Mouse (Mus musculus) bone marrow macrophage, adult 2 months (primary cell): ENCODE results near the gene Npm3. TPM values are rescaled to one million over a fixed set of nuclear protein-coding genes. Genes with fewer than 3 reads are reported as not detected.

Experiments
- H3K27ac ChIP-seq: 2 replicates; pipeline ENCODE4 v1.5.1; 2012; ENCODE audit warnings: low read depth, low read length; ENCODE audit not compliant: insufficient read depth
- H3K4me1 ChIP-seq: 2 replicates; pipeline ENCODE4 v1.6.1; 2012; ENCODE audit warnings: low read length; ENCODE audit not compliant: control insufficient read depth, insufficient read depth
- H3K4me3 ChIP-seq: 2 replicates; pipeline ENCODE4 v1.5.1; 2012; ENCODE audit warnings: mild to moderate bottlenecking, low read length, moderate library complexity; ENCODE audit not compliant: insufficient read depth
- CTCF ChIP-seq: IDR thresholded peaks from 2 replicates; pipeline ENCODE4 v1.5.1; 2012; ENCODE audit warnings: low read depth, mild to moderate bottlenecking, low read length, moderate library complexity
- POLR2A ChIP-seq: IDR thresholded peaks from 2 replicates; pipeline ENCODE4 v1.6.1; 2012; ENCODE audit warnings: mild to moderate bottlenecking, low read depth, low read length, borderline replicate concordance
- polyA plus RNA-seq: library from polyadenylated mRNA; stranded (reverse); fragments of >200 nt; gene quantifications from 2 replicates; pipeline ENCODE4 v1.2.4, GENCODE M21; 2012; ENCODE audit not compliant: missing spikeins, insufficient read depth, insufficient read length

The Npm3 gene
- polyA plus RNA-seq, 1 experiment: 24.7 TPM

- TF ChIP-seq POLR2A (no peak), CTCF (no peak)
- no peak overlapping the region for H3K4me3 ChIP-seq
- H3K4me1 ChIP-seq: peaks cover 18% of the 10 kb centered on the region
- H3K27ac ChIP-seq: no peak overlapping the region
Measured at GRCm38 (mm10) chr19:45785470-45785869, 36.1 kb upstream of the Npm3 start.

GRCm38 (mm10) chr19:45783933-45784576, 34.7 kb upstream of the Npm3 start:
- peak overlapping the region; percentile 56 for H3K27ac ChIP-seq
- peaks cover 23% of the 10 kb centered on the region for H3K4me1 ChIP-seq
- no peak for TF ChIP-seq CTCF
- no peak for TF ChIP-seq POLR2A
- H3K4me3 ChIP-seq: peak overlapping the region; percentile 67

GRCm38 (mm10) chr19:45783181-45783932, 34.0 kb upstream of the Npm3 start, which contains the start of gene Mgea5:
Gene Mgea5, minus strand, starts transcription at chr19:45783837.
- peaks cover 23% of the 10 kb centered on the region for H3K4me1 ChIP-seq

GRCm38 (mm10) chr19:45782315-45783001, 33.1 kb upstream of the Npm3 start:
- peaks cover 23% of the 10 kb centered on the region for H3K4me1 ChIP-seq

More at GRCm38 (mm10) chr19:45783181-45783932, 34.0 kb upstream of the Npm3 start, which contains the start of gene Mgea5:
- TF ChIP-seq POLR2A: no peak
- TF ChIP-seq CTCF: no peak
- H3K27ac ChIP-seq: peak within 1 kb of the TSS; percentile 87
- peak within 1 kb of the TSS; percentile 67 for H3K4me3 ChIP-seq

GRCm38 (mm10) chr19:45781676-45782075, 32.3 kb upstream of the Npm3 start:
- peaks cover 23% of the 10 kb centered on the region for H3K4me1 ChIP-seq
- peak overlapping the region; percentile 67; the same call in 1 of the 2 replicates for H3K4me3 ChIP-seq
- no peak for TF ChIP-seq POLR2A
- no peak for TF ChIP-seq CTCF
- H3K27ac ChIP-seq: no peak overlapping the region

More at GRCm38 (mm10) chr19:45782315-45783001, 33.1 kb upstream of the Npm3 start:
- TF ChIP-seq CTCF (no peak), POLR2A (no peak)
- peak overlapping the region; percentile 87 for H3K27ac ChIP-seq
- peak overlapping the region; percentile 67 for H3K4me3 ChIP-seq

GRCm38 (mm10) chr19:45780350-45780915, 31.0 kb upstream of the Npm3 start:
- peaks cover 22% of the 10 kb centered on the region for H3K4me1 ChIP-seq
- H3K4me3 ChIP-seq: peak overlapping the region; percentile 0; the same call in 1 of the 2 replicates
- H3K27ac ChIP-seq: 0 out of 2 replicates have a peak overlapping the region, but pooled peaks have one; percentile 5
- TF ChIP-seq CTCF: no peak

- Histone ChIP-seq H3K4me3 (no peak overlapping the region), H3K4me1 (peaks cover 7% of the 10 kb centered on the region), H3K27ac (no peak overlapping the region)
- no peak for TF ChIP-seq POLR2A
Measured at GRCm38 (mm10) chr19:45775486-45775885, 26.1 kb upstream of the Npm3 start.

GRCm38 (mm10) chr19:45771501-45771900, 22.1 kb upstream of the Npm3 start:
- TF ChIP-seq CTCF (no peak), POLR2A (no peak)
- Histone ChIP-seq H3K4me3 (no peak overlapping the region), H3K4me1 (no peaks in the 10 kb centered on the region), H3K27ac (no peak overlapping the region)

GRCm38 (mm10) chr19:45760810-45761209, 11.4 kb upstream of the Npm3 start:
- H3K4me1 ChIP-seq: no peaks in the 10 kb centered on the region
- H3K4me3 ChIP-seq: no peak overlapping the region
- TF ChIP-seq POLR2A (no peak), CTCF (no peak)
- H3K27ac ChIP-seq: no peak overlapping the region

- no peak overlapping the region for H3K27ac ChIP-seq
- no peaks in the 10 kb centered on the region for H3K4me1 ChIP-seq
- no peak overlapping the region for H3K4me3 ChIP-seq
- TF ChIP-seq CTCF (no peak), POLR2A (no peak)
Measured at GRCm38 (mm10) chr19:45758671-45759070, 9.3 kb upstream of the Npm3 start.
